ENCODE assay signal across 10 mouse cellular contexts in the genomic region with DNA sequence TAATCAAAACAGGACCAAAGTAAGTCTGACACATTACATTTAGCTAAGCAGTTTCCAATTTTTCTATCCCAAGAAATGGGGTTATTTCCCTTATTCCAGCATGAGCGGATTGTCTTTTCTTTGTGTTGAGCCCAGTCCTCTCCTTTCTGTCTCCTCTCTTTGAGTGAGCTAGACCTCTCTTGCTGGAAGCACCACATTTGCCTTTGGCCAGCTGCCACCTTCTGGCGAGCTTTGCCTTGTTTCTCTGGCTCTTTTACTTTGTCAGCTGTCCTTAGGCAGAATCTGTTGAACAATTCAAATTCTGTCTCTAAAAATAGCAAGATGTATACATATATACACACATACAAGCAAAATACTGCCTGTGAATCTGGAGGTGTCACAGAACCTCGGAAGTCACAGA.
DNase-seq lines count a peak whose midpoint lies in the region; ATAC-seq and TF ChIP-seq lines count a peak whose summit lies in the region.
"Had no signal": no experiment of that assay in that cellular context is flagged by ENCODE, and none has a peak within 500 bp of the region (broad histone marks: within the 10 kb centered on the region; RNA-seq: fewer than 3 reads in every experiment).

No protein-coding gene starts in this region.

- H3K9me3 ChIP-seq in intestine, postnatal 0 days (ENCODE audit: control insufficient read depth) = no peaks in the 10 kb centered on the region
- no peaks in the 10 kb centered on the region for H3K9me3 ChIP-seq in intestine, embryonic 16.5 days (ENCODE audit: control insufficient read depth, low read length)
- H3K9me3 ChIP-seq in intestine, embryonic 15.5 days = no peaks in the 10 kb centered on the region
- H3K9me3 ChIP-seq: liver, embryonic 15.5 days; stomach, embryonic 15.5 days had no signal

- no peak overlapping the region for H3K9ac ChIP-seq in intestine, postnatal 0 days (ENCODE audit: low read depth, low read length)
- H3K9ac ChIP-seq in intestine, embryonic 16.5 days (ENCODE audit: low read depth, low read length) = no peak overlapping the region
- no peak overlapping the region for H3K9ac ChIP-seq in intestine, embryonic 15.5 days
- H3K9ac ChIP-seq: liver, embryonic 15.5 days; stomach, embryonic 15.5 days had no signal

- peaks cover 6% of the 10 kb centered on the region; the same call in 1 of the 2 replicates for H3K36me3 ChIP-seq in intestine, postnatal 0 days (ENCODE audit: control insufficient read depth, insufficient read depth)
- H3K36me3 ChIP-seq in intestine, embryonic 16.5 days (ENCODE audit: control insufficient read depth, insufficient read depth, low read length) = no peaks in the 10 kb centered on the region
- H3K36me3 ChIP-seq in intestine, embryonic 15.5 days = no peaks in the 10 kb centered on the region
- H3K36me3 ChIP-seq: stomach, embryonic 15.5 days had no signal

- no peak overlapping the region for H3K4me3 ChIP-seq in intestine, postnatal 0 days (ENCODE audit: low read depth, low read length)
- no peak overlapping the region for H3K4me3 ChIP-seq in intestine, embryonic 16.5 days (ENCODE audit: low read length)
- no peak overlapping the region for H3K4me3 ChIP-seq in intestine, embryonic 15.5 days (replicated peaks)
- H3K4me3 ChIP-seq: liver, embryonic 15.5 days; stomach, embryonic 15.5 days had no signal

- no peaks in the 10 kb centered on the region for H3K27me3 ChIP-seq in intestine, postnatal 0 days (replicated peaks; ENCODE audit: control insufficient read depth, insufficient read depth, low read length)
- H3K27me3 ChIP-seq in intestine, embryonic 16.5 days (replicated peaks; ENCODE audit: control insufficient read depth, insufficient read depth, low read length) = no peaks in the 10 kb centered on the region
- H3K27me3 ChIP-seq in intestine, embryonic 15.5 days (replicated peaks) = no peaks in the 10 kb centered on the region
- H3K27me3 ChIP-seq: liver, embryonic 15.5 days; stomach, embryonic 15.5 days had no signal

- 0 out of 2 replicates have a peak, but pooled peaks have one; percentile 25 for TF ChIP-seq CTCF in intestine, postnatal 0 days (IDR thresholded peaks at IDR 0.05; ENCODE audit: low read depth)

- DNase-seq in adipocyte (ENCODE audit: low spot score) = peak; percentile 90
- DNase-seq in cerebellum, postnatal 36 days = peak; percentile 68 to 77
- DNase-seq in kidney, postnatal 25 days = peak; percentile 70
- peak; percentile 47 to 74 for DNase-seq in lung, postnatal 4 days
- no peak for DNase-seq in natural killer cell, adult 2 months (ENCODE audit: low spot score in 2 of 2)

- 71% methylated on average over 3 of the region's 3 CpGs for WGBS in intestine, postnatal 0 days
- 75% methylated on average over 3 of the region's 3 CpGs for WGBS in intestine, embryonic 16.5 days
- WGBS in intestine, embryonic 15.5 days = 68% methylated on average over 3 of the region's 3 CpGs

- H3K4me2 ChIP-seq in intestine, postnatal 0 days (replicated peaks; ENCODE audit: low read depth) = no peak overlapping the region
- H3K4me2 ChIP-seq in intestine, embryonic 16.5 days (ENCODE audit: low read depth, low read length) = no peak overlapping the region
- no peak overlapping the region for H3K4me2 ChIP-seq in intestine, embryonic 15.5 days (replicated peaks)
- H3K4me2 ChIP-seq: liver, embryonic 15.5 days; stomach, embryonic 15.5 days had no signal

- no peaks in the 10 kb centered on the region for H3K4me1 ChIP-seq in intestine, postnatal 0 days (replicated peaks; ENCODE audit: control insufficient read depth, insufficient read depth, low read length)
- H3K4me1 ChIP-seq in intestine, embryonic 16.5 days (ENCODE audit: control insufficient read depth, insufficient read depth, low read length) = no peaks in the 10 kb centered on the region
- no peaks in the 10 kb centered on the region for H3K4me1 ChIP-seq in intestine, embryonic 15.5 days (replicated peaks)
- H3K4me1 ChIP-seq: liver, embryonic 15.5 days; stomach, embryonic 15.5 days had no signal

- H3K27ac ChIP-seq in intestine, postnatal 0 days (ENCODE audit: low read depth, low read length) = no peak overlapping the region
- no peak overlapping the region for H3K27ac ChIP-seq in intestine, embryonic 16.5 days (ENCODE audit: low read length)
- no peak overlapping the region for H3K27ac ChIP-seq in intestine, embryonic 15.5 days
- H3K27ac ChIP-seq: liver, embryonic 15.5 days; stomach, embryonic 15.5 days had no signal

- ATAC-seq in intestine, postnatal 0 days = no peak
- ATAC-seq in intestine, embryonic 16.5 days = no peak
- no peak for ATAC-seq in intestine, embryonic 15.5 days

Comparison
In these comparisons a context has a peak if more than half of its experiments do, and no peak if none do; other contexts are left out.
1. DNase-seq: peak in adipocyte (single experiment), cerebellum, postnatal 36 days (2 of 2), kidney, postnatal 25 days (2 of 2) and lung, postnatal 4 days (2 of 2); none in natural killer cell, adult 2 months (0 of 2).